Mouse (Mus musculus) testis, postnatal 14 days (tissue): Measurements from ENCODE around the gene Mfng.
A peak's percentile ranks its signal among the peaks of the same experiment; 100 is the strongest.

Experiments used
- DNase-seq: peaks from one replicate; pipeline ENCODE4 v3.0.0; 2021; ENCODE audit warnings: low spot score

The Mfng gene

DNA sequence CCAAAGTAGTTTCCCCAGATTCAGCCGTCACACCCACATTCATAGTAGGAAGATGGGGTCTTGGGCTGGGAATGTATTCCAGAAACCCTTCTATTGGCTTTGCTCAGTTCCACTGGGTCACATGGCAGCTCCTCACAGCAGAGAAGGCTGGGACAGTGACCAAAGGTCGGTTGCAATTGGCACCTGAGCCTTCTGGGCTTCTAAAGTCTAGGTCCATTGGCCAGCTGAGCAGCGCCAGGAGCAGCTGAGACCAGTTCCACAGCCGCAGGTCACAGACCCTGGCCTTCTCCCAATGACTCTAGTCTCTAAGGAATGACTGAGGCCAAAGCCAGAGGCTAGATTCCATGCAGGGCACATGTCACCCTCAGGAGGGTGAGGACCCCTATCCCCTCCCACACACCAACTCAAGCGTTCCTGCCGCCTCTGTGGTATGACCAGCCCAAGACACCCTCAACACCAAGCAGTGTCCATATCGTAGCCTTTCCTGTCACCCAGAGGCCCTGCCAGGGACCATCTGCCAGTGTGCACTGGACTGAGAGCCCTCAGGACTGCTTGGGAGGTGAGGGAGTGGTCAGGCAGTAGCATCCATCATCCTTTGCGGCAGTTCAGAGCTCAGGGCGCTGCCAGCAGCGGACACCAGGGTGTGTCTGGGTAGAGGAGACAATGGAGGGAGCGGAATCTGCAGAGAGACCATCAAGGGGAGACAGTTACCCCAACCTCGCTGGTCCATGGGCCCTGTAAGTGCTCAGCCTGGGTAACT, 17.1 kb downstream of the Mfng start:
- DNase-seq = no peak

DNA sequence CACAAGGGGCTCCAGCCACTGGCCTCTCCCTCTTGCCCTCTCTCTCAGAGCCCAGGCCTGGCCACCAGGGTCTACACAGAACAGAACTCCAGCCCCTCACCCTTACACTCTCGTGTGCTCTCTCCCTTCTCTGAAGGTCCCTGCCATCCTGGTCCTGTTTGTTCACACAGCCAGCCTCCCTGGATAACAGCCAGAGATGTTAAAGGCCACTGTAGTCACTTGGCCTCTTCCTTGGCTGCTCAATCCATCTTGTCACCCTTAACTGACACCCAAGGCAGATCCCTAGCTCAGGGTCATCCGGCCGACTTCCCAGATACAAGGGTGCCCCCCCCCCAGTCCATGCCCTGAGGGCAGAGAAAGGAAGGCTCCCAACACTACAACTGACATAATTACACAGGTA, 18.0 kb downstream of the Mfng start:
- DNase-seq = no peak

DNA sequence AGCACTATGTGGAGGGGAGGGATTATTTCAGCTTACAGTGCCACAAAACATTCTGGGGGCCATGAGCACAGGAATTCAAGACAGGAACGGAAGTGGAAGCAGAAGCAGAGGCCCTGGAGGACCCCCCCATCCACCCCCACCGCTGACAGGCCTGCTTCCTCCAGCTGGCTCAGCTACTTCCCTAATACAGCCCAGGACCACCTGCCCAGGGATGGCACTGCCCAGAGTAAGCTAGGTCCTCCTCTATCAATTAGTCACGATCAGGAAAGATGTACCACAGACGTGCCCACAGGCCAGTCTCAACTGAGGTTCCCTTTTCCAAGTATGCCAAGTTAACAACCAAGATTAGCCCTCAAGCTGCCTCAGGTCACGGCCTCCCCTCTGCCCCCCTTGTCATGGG, 19.1 kb downstream of the Mfng start:
- no peak for DNase-seq

DNA sequence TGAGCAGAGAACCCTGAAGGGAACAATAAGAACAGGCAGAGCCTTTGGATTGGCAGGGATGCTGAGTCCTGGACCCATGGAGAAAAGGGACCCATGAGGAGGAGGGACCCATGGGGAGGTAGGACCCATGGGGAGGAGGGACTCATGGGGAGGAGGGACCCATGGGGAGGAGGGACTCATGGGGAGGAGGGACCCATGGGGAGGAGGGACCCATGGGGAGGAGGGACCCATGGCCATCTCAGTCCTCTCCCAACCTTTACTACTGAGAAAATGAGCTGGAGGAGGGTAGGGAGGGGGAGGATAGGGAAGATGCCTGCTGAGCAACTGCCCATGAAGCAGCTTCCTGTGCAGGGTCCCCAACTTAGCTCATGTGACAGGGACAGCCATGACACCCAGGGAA, 20.3 kb downstream of the Mfng start:
- DNase-seq = no peak

DNA sequence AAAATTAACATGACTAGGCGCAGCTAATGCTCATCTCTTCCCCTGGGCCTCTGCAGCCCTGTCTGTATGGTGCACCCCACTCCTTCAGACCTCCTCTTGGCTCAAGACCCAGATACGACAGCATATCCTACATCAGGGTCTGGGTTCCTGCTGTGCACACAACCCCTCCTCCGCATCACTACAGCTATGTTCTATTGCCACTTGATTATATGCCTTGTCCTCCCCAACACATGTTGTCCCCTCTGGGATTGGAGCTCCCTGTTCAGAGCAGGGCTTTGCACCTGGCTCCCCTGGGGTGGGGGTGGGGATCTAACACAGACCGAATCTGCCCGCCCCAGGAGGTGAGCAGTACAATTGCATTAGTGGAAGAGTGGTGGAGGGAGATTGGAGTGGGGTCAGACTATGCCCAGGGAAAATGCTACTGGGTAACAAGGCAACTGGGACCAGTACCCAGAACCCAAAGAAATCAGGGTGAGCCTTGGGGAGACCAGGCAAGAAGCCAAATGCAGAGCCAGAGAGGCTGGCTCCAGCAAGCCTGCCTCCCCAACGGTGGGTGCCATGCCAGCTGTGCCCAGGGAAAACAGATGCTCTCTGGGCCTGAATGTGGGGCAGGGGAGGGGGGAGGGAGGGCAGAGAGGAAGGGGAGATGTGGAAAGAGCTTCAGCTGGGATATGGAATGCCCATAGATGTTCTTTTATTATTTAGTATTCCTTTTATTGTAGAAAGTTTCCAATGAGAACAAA, 22.5 kb downstream of the Mfng start:
- DNase-seq = no peak

DNA sequence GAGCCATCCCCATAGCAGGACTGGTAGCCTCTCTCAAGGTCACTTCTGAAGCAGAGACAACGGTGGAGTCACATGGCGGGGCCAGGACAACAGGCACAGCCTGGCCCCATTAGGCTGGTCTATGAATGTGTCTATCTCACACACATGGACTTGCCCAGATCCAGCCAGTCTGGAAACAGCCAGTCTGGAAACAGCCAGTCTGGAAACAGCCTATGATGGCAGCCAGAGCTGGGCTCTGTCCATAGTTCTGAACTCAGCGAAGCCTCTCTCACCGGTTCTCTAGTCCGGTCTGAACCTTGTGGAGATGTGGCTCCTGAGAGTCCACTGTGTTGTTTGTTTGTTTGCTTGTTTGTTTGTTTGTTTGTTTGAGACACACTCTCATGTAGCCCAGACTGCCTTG, 23.4 kb downstream of the Mfng start:
- no peak for DNase-seq

DNA sequence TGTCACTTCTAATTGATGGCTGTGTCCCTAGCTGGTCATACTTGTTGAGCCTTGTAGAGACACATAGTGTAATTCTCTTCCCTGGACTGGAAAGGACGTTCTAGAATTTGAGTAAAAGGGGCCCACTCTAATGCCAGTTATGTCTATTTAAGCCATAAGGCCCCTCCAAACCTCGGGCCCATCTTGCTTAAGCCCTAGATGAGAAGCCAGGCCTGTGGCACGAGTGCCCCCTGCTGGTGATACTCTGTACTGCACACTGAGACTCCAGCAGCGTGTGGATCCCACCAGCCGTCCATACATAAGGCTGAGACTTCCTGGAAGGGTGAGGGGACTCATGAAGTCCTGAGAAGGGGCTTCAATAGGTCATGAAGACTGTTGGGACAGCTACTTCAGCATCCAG, 29.1 kb downstream of the Mfng start:
- peak; percentile 69 for DNase-seq

DNA sequence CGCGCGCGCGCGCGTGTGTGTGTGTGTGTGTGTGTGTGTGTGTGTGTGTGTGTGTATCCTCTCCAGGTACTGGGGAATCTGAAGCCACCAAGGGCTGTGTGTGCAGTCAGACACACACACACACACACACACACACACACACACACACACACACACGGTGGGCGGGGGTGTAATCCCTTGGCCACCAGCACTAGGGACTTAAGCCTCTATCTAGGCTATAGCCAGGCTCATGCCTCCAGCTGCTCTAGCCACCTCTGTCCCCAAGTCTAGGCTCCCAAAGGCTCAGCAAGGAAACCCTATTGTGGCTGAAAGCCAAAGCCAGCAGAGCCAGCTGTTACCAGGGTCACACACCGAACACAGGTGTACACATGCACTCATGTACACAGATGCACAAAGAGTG, 30.4 kb downstream of the Mfng start:
- no peak for DNase-seq

DNA sequence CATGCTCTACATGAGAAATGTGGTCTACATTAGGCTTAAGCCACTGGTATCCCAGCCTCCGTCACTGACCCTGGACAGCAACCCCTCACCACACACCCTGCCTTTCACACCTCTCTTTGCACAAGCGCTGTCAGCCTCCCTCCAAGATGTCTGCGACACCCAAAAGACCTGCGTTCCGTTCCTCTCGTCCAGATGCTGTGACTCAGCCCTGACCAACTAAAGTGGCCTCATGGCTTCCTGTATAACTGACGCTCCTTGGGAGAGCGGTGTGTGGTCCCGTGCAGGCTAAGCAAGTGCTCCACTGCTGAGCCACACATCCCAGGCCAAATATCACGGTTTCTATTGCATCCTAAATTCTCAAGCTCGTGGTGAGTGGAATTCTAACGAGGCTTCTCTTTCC, 32.6 kb downstream of the Mfng start:
- no peak for DNase-seq

DNA sequence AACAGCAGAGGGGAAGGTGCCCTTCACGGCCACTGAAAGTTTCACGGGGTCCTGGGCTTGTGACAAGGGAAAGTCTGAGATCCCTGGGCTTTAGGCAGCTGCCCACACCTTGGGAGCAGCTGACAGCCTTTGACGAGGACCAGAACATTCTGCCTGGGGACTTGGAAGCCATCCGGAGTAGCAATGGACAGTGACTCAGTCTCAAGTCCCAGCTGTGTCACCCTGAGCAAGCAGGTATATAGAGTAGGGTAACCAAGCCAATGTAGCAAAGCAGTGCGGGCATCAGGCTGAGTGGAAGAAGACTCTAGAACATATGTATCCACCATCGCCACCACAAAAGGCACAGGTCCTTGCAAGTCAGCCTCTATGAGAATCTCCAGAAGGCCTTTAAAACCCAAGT, 36.1 kb downstream of the Mfng start:
- DNase-seq = no peak

DNA sequence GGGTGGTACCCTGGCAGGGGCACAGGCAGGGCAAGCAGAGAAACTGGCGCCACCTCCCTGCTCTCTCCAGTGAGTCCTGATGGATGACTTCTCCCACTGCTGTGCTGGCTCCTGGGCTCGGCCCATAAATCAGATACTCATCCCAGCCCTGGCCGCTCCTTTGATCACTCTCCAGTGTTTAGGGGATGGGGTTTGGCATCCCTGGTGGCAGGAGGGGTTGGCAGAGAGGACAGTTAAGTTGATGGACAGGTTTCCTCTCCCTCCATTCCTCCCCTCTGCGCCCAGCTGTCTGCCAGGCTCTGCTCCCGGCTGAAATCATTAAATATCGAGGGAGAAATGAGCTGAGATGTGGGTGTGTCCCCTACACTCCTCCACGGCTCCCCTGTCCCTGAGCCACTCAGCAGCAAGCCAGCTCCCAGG, 36.6 kb downstream of the Mfng start:
- DNase-seq = no peak

DNA sequence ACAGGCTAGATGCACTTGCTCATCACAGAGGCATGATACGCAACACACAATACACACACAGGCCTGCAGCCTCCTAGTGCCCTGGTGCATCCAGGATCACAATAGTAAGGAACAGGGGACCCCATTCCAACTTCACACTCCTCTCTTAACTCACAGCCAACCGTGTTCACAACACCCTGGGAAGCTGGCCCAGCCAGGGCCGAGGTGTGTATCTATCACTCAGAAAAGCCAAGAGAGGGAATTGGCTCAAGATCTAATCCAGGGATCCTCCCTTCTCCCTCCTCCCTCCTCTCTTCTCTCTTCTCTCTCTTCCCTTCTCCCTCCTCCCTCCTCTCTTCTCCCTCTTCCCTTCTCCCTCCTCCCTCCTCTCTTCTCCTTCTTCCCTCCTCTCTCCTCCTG, 37.1 kb downstream of the Mfng start:
- DNase-seq = no peak

DNA sequence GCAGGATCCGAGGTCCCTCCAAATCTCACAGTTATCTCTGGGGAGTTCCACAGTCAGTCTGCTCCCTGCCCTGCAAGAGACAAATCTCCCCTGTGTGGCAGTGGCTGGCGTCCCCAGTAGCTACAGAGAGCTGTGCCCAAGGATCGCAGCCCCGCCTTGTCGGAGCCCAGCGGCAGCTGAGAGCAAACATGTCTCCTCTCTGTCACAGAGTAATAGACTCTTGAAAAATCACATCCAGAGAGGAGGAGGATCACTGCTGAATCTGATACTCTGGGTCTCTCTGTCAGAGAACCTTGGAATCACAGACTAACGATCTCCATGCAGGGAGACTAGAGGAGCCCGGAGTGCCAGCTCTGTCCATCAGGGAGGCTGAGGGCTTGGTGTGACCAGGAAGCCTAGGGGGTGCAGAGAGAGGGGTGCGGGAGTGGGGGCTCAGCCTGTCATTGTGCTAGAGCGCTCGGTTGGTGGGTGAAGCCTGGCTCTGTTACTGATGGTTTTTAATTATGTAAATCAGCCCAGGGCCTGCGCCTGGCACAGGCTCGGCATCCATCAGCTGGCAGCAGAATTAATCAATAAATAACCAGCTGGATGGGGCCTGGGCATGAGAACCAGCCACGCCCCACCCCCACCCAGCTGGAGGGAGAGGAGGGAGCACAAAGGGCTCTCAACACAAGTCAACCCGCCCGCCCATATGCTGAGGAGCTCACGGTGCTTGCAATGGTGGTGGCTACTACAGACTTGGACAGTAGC, 37.7 kb downstream of the Mfng start:
- DNase-seq = no peak

DNA sequence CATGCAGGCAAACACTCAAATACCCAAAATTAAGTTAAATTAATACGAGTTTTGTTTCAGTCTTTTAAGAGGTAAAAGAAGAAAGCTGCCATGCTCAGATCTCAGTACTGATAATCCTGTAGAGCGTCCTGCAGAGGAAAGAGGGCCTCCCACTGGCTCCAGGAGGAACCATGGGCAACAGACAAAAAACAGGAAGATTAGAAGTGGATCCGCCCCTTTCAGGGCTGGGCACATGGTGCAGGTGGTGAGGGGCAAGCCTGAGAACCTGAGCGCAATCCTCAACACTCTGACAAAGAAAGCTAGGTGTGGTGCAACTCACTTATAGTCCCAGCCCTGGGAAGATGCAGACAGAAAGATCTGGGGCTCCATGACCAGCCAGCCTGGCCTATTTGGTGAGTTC, 41.4 kb downstream of the Mfng start:
- no peak for DNase-seq

DNA sequence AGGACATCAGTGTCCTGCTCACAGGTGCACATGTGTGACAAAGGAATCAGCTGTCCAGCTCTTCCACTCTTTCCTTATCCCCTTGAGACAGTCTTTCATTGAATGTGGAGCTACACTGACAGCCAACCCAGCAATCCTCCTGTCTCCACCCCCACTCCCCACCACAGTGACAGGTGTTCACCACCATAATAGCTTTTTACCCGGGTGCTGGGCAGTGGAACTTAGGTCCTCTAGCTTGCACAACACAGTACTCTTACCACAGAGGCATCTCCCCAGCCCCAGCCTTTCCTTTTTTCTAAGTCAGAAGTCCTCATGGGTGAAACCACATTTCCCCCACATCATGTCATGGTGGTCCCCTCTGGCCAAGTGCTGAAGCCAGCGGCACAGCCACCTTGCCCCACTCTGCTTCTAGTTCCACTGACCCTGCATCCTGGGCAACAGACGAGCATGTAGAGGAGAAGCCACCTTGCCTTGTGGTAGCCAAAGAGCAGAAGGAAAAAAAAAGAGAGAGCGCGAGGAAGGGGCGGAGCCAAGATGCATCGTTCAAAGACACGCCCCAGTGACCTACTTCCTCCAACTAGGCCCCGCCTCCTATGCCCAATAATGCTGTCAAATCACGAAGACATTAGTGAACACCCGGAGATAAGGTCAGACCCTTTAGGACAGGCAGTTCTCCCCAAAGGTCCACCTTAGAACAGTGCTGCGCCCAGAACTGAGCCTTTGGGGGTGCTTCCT, 42.8 kb downstream of the Mfng start:
- DNase-seq = no peak

DNA sequence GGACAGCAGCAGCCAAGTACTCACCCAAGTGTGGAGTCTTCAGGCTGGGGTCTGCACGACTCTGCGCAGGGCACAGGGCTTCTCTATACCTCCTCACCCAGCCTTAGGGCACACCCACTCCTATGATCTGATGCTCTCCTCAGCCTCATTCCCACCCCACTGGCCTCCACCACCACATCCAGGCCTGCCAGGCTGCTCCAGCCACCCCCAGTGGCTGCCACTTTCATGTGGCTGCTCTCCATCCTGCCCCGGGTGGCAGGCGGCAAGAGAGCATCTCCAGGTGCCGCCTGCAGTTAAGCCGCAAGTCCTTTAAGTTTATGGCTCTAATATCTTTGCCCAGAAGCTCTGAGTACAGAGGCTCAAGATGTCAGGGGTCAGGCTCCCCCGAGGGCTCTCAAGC, 46.6 kb downstream of the Mfng start:
- DNase-seq = no peak

DNA sequence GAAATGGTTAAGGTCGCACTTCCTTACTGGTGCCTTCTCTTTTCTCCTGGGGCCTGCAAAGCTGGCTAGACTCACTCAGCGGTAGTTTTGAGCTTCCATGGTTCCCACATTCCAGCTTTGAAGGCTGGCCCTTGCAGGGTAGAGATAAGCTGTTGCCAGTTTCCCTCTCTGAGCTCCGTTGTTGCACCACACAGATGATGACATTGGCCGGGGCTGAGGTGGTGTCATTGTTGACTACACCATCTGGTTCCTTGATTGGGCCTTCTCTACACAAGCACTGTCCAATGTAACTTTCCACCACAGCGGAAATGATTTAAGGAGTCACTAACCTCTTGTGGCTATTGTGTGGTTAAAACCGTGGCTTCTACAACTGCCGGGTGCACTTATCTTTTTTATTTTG, 52.7 kb downstream of the Mfng start:
- DNase-seq = no peak

DNA sequence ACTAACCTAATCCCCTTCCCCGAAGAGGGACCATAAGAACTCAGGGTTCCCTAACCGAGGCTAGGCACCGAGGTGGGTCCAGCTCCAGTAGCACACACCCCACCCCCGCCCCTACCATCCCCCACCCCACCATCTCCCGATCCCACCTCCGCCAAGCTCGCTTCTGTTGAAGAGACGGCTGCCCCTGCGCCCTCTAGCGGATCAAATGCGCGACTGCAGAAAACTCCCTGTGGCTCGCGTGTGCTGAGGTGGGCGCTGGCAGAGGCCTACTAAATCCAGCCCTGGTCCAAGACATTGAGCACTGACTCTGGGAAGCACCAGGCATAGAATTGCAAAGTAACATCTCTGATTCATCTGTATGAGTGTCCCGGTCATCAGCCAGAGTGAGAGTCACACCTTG, 53.2 kb downstream of the Mfng start:
- peak; percentile 71 for DNase-seq

DNA sequence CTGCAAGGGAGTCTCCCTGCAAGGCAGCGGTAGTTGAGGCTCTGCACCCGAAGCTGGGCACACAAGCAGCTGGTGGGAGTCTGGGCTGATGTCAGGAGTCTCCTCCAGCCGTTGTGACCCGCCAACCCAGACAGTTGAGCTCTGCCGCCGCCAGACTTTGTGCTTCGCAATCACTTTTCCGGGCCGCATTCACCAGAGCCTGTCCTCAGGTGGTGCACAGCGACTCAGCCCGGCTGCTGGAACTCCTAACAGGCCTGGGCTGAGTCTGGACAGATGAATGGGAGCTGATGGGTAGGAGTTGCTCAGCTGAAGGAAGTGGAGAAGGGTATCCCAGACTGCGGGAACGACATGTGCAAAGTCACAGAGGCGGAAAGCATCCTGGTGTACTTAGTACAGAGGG, 53.9 kb downstream of the Mfng start:
- DNase-seq = no peak

DNA sequence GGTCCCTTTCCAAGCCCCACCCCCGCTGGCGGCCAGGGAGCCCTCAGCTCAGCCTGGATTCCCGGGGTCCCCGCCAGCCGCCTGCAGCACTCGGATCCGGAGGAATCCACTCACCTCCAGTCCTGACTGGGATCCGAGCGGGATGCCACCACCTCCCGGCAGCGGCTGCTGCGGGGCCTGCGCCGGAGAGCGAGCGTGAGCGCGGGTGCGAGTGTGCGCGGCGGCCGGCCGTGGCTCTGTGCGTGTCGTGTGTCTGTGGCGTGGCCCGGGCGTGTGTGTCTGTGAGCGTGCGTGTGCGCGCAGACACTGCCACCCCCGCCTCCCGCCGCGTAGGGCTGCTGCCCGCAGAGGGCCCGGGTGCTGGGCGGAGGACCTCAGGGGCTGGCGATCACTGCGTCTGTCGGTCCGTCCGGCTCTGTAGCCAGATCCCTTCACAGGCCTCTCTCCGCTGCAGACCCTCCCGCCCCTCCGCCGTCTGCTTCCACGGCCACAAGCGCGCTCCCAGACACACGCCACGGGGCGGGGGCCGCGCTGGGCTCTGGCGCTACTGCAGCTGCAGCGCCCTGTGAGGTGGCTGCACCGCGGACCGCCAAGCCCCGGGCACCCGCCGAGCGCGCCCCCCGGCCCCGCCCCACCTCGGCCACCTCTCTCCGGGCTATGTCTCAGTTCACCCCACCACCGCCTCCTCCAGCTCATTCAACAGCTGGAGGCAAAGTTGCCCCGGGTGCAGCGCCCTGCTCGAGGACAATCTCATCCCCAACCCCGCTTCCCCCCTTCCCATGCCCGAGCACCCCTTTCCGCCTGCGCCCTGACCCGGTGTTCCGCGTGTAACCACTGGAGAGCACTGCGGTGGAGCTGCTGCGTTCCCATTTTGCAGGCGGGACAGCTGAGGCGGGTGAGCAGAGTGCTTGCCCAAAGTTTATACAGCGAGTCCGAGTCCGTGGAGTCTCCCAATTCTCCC, 54.7 kb downstream of the Mfng start, which contains the start of gene Elfn2:
TSS of gene Elfn2 (minus strand) at position 482 of the 961 bp plus-strand sequence.
- no peak for DNase-seq

DNA sequence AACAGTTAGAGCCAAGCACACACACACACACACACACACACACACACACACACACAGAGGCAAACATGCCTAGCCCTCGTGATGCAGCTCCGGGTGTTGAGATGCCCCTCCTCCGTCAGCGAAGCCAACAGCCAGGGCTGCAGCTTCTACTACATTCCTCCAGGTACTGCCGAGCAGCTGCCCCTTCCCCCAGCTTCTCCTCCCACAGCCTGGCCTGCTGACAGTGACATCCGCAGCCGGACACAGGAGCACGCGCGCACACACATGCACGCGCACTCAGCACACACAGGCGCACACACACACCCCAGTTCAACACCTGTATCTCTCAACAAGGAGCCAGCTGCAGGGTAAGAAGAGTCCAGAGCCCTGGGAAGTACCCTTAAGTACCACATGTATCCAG, 56.3 kb downstream of the Mfng start:
- DNase-seq = no peak
